Mouse (Mus musculus) adrenal gland, adult (tissue): ENCODE results near the gene Ankrd31.
"Not testable (repeated sequence)": the region's sequence is repeated elsewhere in the genome, so short reads cannot be mapped to it uniquely, and the experiment has no call there.

Experiments used
- DNase-seq, 2 experiments: peaks; one replicate each; pipeline ENCODE4 v3.0.0; 2022 to 2023; ENCODE audit warnings: low spot score in 1 of 2; ENCODE audit not compliant: inconsistent age in 2 of 2

Gene Ankrd31

DNA sequence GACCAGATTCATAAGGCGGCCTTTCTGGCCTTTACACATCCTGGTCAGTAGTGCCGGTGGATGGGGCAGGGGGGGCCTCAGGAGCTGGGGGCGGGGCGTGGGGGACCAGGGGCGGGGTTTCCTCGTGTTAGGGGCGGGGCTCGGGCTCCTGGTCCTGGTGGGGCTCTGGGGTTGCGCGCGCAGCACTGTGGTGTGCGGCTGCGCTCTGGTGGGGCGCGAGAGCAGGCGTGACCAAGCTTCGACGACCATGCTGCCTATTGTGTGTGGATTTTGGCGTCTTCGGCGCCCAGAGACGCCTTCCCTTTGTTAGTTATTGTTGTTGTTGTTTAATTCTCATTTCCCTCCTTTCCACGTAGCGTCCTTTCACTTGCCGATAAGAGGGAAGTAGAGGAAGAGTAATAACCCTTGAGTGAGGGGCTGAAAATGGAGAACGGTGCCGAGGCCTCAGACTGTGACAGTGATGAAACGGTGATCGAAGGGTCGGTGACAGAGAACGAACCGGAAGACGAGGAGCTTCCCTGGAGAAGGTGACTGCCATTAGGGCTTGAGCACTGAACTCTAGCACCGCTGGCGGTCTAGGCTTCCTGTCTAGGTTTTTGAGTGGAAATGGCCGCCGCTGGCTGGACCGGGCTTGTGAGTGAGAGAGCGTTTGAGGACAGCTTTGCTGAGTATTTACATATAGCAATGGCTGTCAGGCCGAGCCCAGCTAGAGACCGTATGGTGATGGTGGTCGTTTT is at the start of gene Ankrd31:
Gene Ankrd31, plus strand, starts transcription at position 164 of the 737 bp plus-strand sequence.
- no peak for DNase-seq

DNA sequence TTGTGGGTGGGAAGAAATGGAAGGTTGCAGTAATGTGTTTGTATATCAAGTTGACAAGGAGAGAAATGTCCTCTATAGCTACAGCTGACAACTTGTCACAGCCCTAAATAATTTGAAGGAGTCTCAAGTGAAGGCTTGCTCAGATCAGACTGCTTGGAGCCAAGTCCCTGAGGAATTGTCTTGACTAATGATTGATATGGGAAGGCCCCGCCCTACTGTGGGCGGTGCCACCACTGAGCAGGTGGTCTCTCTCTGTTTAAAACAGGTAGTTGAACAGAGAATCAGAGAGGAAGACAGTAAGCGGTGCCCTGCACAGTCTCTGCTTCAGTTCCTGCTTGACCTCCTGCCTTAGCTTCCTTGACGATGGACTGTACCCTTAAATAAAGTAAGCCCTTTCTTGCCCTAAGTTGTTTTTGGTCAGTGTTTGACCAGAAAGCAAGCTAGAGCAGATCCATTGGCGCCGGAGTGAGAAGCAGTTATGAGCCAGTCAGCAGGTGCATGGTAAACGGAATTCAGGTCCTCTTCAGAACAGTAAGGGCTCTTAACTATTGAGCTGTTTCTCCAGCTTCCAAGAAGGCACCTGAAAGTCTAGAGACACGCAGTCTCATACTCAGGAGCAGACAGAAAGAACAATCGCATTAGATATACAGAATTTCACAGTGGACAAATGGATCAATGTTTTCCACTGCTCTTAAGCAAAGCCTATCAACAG is 45.3 kb upstream of the Ankrd31 start:
- DNase-seq = no peak

DNA sequence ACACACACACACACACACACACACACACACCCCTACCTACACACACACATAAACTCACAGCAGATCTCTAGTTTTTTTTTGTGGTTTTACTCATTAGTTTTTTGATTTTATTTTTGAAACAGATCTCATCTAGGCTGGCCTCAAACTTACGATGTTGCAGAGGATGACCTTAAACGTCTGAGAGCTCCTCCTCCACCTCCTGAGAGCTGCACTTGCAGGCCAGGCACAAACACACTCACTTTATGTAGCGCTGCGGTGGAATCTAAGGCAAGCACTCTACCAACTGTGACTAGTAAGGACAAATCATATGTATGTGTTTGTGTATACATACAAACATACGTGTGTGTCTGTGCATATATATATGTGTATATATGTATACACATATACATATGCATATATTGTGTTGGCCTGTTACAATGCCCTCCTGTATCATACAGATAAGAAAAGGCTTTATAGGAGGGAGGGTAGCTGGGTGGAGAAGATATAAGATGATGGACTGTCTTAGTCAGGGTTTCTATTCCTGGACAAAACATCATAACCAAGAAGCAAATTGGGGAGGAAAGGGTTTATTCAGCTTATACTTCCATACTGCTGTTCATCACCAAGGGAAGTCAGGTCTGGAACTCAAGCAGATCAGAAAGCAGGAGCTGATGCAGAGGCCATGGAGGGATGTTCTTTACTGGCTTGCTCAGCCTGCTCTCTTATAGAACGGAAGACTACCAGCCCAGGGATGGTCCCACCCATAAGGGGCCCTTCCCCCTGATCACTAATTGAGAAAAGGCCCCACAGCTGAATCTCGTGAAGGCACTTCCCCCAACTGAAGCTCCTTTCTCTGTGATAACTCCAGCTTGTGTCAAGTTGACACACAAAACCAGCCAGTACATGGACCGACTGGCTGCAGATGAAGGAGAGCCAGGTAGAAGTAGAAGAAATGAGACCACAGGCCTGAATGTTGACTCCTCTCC is 38.5 kb upstream of the Ankrd31 start:
- no peak for DNase-seq

GRCm38 (mm10) chr13:96716311-96716710 is 31.8 kb upstream of the Ankrd31 start:
- no peak for DNase-seq

- no peak for DNase-seq
These were observed 30.3 kb upstream of the Ankrd31 start for GRCm38 (mm10) chr13:96717821-96718220.

- DNase-seq = peak in 1 of 2 experiments; percentile 75
These were observed 28.1 kb upstream of the Ankrd31 start for GRCm38 (mm10) chr13:96720003-96720402.

GRCm38 (mm10) chr13:96728289-96728688 is 19.8 kb upstream of the Ankrd31 start:
- no peak for DNase-seq

DNA sequence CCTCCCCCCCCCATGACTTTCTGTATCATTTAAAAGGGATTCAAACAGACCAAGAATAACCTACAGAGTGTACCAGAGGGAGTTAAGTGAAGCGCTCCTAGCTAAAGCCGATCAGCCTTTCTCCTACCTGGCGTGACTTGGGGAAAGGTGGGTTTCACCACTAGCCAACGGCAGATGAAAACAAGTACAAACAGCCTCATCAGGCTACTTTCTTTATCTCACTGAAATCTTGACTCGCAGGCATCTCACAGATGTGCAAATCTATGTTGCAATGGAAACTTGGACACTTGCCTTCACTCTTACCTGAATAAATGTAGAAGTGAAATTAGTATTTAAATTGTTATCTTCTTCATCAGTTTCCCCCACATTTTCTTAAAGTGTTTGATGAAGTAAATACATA is 18.9 kb upstream of the Ankrd31 start:
- DNase-seq = no peak

GRCm38 (mm10) chr13:96730116-96730515 is 18.0 kb upstream of the Ankrd31 start:
- peak; percentile 9 to 88 for DNase-seq

GRCm38 (mm10) chr13:96735175-96735574 is 12.9 kb upstream of the Ankrd31 start:
- DNase-seq = peak in 1 of 2 experiments; percentile 46

GRCm38 (mm10) chr13:96740159-96740558 is 7.9 kb upstream of the Ankrd31 start:
- no peak for DNase-seq

DNA sequence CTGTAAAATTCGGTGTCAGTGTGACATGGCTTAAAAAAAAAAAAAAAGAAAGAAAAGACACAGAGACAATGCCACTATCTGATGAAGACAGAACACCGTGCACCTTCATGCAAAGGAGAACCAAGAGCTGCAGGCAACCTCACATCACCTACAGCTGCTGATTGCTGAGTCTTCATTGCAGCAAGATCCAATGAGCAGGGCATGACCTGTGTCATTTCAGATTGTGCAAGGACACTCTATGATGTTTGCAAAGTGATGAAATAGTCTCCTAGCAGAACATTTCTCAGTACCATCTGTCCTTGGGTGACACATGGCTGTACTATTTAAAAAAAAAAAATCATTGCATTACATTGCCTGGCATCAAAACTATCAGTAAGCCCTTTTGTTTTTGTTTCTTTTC is 5.2 kb upstream of the Ankrd31 start:
- DNase-seq = peak; percentile 23 to 85

- DNase-seq = peak; percentile 5 to 67
These were observed 2.0 kb upstream of the Ankrd31 start for GRCm38 (mm10) chr13:96746055-96746454.

DNA sequence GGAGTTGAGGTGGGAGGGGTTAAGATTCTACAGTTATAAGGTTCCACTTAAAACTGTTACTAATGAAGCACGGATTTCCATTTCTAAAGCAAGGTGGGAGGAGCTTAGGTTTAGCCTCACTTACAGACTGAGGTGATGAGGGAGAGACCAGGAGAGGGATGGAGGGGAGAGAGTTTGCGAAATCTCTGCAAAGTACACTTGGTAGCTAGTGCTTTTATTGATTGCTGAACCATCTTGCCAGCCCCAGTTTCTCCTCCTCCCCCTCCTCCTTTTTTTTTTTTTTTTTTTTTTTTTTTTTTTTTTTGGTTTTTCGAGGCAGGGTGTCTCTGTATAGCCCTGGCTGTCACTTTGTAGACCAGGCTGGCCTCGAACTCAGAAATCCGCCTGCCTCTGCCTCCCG is 1.8 kb downstream of the Ankrd31 start:
- DNase-seq = no peak

GRCm38 (mm10) chr13:96760848-96761247 is 12.8 kb downstream of the Ankrd31 start:
- DNase-seq = no peak

DNA sequence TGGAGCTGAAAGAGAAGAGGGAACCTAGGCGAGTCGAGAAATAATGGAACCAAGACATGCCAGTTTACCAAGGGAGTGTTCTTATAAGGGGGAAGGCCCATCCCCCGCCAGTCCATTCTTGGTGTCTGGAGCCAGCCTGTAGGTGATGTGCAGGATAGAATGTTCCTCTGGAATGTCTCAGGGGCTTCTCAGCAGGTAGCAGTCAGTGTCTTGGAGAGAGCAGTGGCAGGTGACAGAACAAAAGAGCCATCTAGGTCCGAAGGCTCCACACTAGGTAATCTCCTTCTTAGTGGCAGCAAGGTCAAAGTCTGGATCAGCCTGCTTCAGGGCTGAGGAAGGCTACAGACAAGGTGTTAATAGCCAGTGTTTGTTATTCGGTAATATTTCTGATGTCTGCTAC is 38.0 kb downstream of the Ankrd31 start:
- not testable (repeated sequence) for DNase-seq

GRCm38 (mm10) chr13:96793451-96793850 is 45.4 kb downstream of the Ankrd31 start:
- DNase-seq = peak in 1 of 2 experiments; percentile 29

DNA sequence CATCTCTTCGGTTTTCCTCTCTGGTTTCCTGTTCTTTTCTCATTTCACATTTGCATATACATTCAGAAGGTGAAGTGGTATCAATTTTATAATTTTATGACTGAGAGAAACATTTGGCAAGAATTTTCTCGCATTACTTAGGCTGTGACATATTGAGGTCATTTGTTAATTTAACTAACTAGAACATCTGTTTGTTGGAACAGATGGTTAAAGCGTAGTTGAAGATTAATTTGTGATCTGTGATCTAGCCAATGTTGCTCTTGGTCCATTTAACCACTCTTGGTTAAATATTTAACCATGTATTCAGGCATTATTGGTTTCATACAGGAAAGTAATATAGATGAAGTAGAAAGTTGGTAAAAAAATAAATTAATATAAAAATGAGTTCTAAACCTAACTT is 47.2 kb downstream of the Ankrd31 start:
- no peak for DNase-seq

- DNase-seq = peak in 1 of 2 experiments; percentile 28
These were observed 49.4 kb downstream of the Ankrd31 start for GRCm38 (mm10) chr13:96797500-96797899.

DNA sequence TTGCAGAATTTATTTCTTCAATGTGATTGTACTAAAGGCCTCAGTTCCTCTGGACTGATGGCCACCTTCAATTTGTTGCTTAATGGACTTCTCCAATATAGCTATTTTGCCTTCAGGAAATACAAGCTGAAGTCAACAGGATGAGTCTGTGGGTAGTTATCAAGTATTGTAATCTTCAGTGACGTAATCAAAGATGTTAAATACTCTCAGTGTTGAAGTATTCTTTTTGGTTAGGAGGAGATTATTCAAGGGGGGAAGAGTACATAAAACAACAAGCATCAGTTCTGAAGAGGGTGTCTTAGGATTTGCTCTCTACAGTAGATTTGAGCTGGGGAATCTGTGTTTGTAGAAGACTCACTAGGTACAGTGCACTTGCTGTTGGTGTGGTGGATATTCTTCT is 101.7 kb downstream of the Ankrd31 start:
- no peak for DNase-seq

DNA sequence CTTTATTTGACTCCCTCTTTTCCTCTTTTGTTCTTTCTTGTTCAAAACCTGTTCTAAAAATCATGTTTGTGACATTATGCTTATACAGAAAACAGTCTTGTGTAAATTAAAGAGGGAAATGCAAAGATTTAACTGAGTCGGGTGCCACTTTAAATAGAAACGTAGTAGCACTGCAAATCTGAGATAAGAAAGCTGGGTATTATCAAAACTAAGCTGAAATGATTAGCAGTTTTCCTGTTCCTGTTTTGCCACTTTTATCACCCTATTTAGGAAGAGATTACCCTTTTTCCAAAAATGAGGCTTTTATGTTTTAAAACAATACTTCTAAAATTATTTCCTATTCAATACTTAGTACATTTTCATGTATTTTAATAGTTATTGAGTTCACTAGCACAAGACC is 104.1 kb downstream of the Ankrd31 start:
- no peak for DNase-seq
